Mouse (Mus musculus) bone marrow, adult 2 months (tissue): ENCODE results near the gene Epn2. TPM values are rescaled to one million over a fixed set of nuclear protein-coding genes. Genes with fewer than 3 reads are reported as not detected.

ENCODE experiments used
- H3K27ac ChIP-seq: fragments of 200-500 bp; 2 replicates; pipeline ENCODE4 v1.5.1; 2012; ENCODE audit warnings: low read depth, mild to moderate bottlenecking, control low read depth, inconsistent platforms, low read length; ENCODE audit not compliant: control insufficient read depth, poor library complexity, insufficient read depth
- H3K4me1 ChIP-seq: fragments of 200-500 bp; 2 replicates; pipeline ENCODE4 v1.6.1; 2011; ENCODE audit warnings: low read length; ENCODE audit not compliant: control insufficient read depth, insufficient read depth
- H3K4me3 ChIP-seq: fragments of 200-500 bp; replicated peaks from 2 replicates; pipeline ENCODE3; 2011; ENCODE audit warnings: mild to moderate bottlenecking, low read depth, low read length, control low read depth; ENCODE audit not compliant: control insufficient read depth
- CTCF ChIP-seq: fragments of 200-500 bp; IDR thresholded peaks from 2 replicates; pipeline ENCODE4 v1.5.1; 2011; ENCODE audit warnings: low read length, control low read depth; ENCODE audit not compliant: control insufficient read depth, insufficient read depth
- POLR2A ChIP-seq: fragments of 200-500 bp; IDR thresholded peaks from 2 replicates; pipeline ENCODE4 v1.6.1; 2011; ENCODE audit warnings: low read depth, mild to moderate bottlenecking, control low read depth, low read length, borderline replicate concordance; ENCODE audit not compliant: control insufficient read depth
- WGBS: fragments of 180-500 bp; shearing (Covaris S2); methylation state at CpG from one replicate; pipeline ENCODE4 v1.1.7; 2018; 5-methylcytosine and 5-hydroxymethylcytosine counted together
- polyA plus RNA-seq: library from polyadenylated mRNA; stranded (reverse); fragments of >200 nt; gene quantifications from 2 replicates; pipeline ENCODE4 v1.2.4, GENCODE M21; 2011; ENCODE audit warnings: low replicate concordance; ENCODE audit not compliant: missing spikeins, insufficient read depth, insufficient read length

Gene Epn2
- polyA plus RNA-seq, 1 experiment: 11.3 TPM

GRCm38 (mm10) chr11:61486458-61487219 is 92.8 kb downstream of the Epn2 start:
- WGBS: 91% methylated on average over 14 of the region's 14 CpGs
- H3K4me1 ChIP-seq: no peaks in the 10 kb centered on the region
- TF ChIP-seq POLR2A (no peak), CTCF (no peak)
- no peak overlapping the region for H3K4me3 ChIP-seq
- no peak overlapping the region for H3K27ac ChIP-seq

DNA sequence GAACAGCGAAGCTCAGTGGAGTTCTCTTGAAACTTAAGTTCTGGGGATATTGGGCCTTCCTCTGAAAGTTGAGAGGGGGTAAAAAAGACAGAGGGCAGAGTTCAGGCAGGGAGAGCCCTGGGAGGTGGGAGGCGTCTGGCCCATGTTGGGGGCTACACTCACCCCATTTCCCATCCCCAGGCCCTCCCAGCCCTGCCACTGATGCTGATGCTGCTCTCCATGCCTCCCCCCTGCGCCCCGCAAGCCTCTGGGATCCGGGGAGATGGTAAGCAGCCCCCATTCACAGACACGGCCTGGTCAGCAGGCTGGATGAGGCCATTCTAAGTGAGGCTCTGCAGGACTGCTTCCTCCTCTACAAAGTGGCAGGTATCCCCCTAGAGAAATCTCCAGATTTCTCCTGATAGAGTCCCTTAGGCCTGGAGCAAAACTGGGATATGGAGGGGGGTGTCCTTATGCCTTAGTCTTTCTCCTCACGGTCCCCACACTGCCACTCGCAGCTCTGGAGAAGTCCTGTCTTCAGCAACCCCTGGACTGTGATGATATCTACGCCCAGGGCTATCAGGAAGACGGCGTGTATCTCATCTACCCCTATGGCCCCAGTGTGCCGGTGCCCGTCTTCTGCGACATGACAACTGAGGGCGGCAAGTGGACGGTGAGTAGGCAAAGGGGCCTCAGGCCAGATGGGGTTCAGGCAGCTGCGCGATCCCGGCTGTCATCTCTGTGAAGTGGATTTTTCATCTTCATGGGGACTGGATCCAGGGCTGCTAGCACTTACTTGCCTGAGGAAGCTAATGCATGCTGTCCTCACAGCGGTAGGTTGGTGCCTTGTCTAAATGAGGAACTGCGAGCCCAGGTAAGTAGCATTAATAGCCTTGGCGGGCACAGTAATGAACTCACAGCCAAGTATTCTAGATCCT is 93.7 kb downstream of the Epn2 start:
- WGBS: 88% methylated on average over 22 of the region's 22 CpGs
- TF ChIP-seq POLR2A: no peak
- TF ChIP-seq CTCF: no peak
- H3K4me1 ChIP-seq: no peaks in the 10 kb centered on the region
- no peak overlapping the region for H3K4me3 ChIP-seq
- H3K27ac ChIP-seq: no peak overlapping the region

- no peak within 1 kb of the TSS for H3K4me3 ChIP-seq
- no peak for TF ChIP-seq CTCF
- TF ChIP-seq POLR2A: no peak
- WGBS: 79% methylated on average over 20 of the region's 20 CpGs
- no peak within 1 kb of the TSS for H3K27ac ChIP-seq
- H3K4me1 ChIP-seq: no peaks in the 10 kb centered on the region
Observed at GRCm38 (mm10) chr11:61484613-61485540, 94.6 kb downstream of the Epn2 start, which contains the start of gene Mfap4. Gene Mfap4 (plus strand): TSS chr11:61485431.

GRCm38 (mm10) chr11:61484256-61484612 is 95.3 kb downstream of the Epn2 start:
- 64% methylated on average over 10 of the region's 10 CpGs for WGBS
- Histone ChIP-seq H3K27ac (no peak overlapping the region), H3K4me1 (no peaks in the 10 kb centered on the region), H3K4me3 (no peak overlapping the region)
- TF ChIP-seq CTCF: no peak
- TF ChIP-seq POLR2A: no peak

DNA sequence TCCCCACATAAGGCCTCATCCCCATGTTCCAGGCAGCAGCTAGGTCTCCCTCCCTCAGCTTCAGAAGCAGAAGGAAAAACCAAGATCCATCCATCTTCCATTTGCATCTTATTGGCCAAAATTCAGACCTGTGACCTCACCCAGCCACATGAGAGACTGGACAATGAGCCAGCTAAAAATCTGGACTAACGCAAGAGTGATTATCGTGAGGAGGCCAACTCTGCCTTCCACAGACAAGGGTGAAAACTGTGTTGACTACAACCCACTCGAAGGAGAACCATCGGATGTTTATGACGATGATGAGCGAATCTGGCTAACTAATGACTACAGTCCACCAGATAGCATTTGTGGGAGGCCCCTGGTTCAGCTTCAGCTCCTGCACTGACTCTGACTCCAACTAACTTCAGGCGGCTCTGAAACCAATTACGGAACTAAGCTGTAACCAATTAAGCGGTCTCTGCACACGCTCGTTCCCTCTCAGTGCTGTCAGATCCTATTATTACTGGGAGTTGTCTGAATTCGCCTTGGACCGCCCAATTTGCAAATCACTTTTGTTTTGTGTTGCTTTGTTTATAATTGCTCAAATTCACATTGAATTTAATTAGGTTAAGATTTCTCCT is 96.2 kb downstream of the Epn2 start:
- Histone ChIP-seq H3K4me1 (no peaks in the 10 kb centered on the region), H3K27ac (no peak overlapping the region), H3K4me3 (no peak overlapping the region)
- WGBS: 85% methylated on average over 13 of the region's 13 CpGs
- no peak for TF ChIP-seq CTCF
- no peak for TF ChIP-seq POLR2A

GRCm38 (mm10) chr11:61481239-61482090 is 98.0 kb downstream of the Epn2 start:
- 59% methylated on average over 9 of the region's 9 CpGs for WGBS
- Histone ChIP-seq H3K4me3 (no peak overlapping the region), H3K27ac (no peak overlapping the region), H3K4me1 (no peaks in the 10 kb centered on the region; the same call in 1 of the 2 replicates)
- TF ChIP-seq POLR2A (no peak), CTCF (no peak)

DNA sequence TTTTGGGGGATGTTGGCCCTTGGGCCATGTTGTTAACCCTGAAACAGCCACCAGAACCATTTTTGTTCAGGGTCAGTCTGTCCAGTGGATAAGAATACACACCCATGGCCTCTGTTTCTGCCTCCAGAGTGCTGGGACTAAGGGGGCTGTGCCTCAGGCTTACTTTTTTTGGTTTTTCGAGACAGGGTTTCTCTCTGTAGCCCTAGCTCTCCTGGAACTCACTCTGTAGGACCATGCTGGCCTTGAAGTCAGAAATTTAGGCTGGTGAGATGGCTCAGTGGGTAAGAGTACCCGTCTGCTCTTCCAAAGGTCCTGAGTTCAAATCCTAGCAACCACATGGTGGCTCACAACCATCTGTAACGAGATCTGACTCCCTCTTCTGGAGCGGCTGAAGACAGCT is 100.7 kb downstream of the Epn2 start:
- H3K27ac ChIP-seq: no peak overlapping the region
- no peaks in the 10 kb centered on the region; the same call in 1 of the 2 replicates for H3K4me1 ChIP-seq
- TF ChIP-seq CTCF: no peak
- no peak for TF ChIP-seq POLR2A
- no peak overlapping the region for H3K4me3 ChIP-seq
- WGBS: 76% methylated on average over 4 of the region's 4 CpGs
